Mouse (Mus musculus): ENCODE measurements around the gene Grin2d. TPM values are rescaled to one million over a fixed set of nuclear protein-coding genes. Genes with fewer than 3 reads are reported as not detected.

Gene Grin2d
- polyA plus RNA-seq, 1 experiment from 2014 or later: 4.3 TPM

DNA sequence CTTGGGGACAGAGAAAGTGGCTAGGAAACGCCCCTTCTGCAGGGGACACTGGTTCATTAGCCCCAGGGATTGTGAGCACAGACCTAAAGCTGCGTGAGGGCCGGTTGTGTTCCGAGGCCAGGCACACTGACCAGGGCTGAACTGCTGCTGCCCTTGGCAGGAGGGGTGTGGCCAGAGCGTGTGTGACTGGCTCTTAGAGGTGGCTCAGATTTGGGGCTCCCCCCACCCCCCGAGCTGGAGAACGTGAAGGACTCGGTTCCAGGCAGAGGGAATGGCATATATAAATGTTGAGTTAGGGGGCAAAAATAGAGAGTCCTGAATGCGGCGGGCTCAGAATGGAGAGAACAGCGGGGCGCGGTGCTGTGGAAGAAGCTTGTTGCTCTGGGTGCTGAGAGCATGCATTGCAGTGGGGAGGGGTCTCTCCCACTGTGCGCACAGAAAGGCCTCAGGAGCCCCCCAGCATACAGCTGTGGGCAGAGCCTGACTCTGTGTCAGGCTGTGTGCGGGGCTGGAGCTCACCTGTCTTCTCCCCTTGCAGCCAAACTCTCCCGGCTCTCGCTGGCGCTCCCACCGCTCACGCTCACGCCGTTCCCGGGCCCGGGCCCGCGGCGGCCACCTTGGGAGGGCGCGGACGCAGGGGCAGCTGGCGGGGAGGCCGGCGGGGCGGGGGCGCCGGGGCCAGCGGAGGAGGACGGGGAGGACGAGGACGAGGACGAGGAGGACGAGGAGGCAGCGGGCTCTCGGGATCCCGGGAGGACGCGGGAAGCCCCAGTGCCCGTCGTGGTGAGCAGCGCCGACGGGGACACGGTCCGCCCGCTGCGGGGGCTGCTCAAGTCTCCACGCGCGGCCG lies 80.3 kb downstream of the Grin2d start:
- 6% methylated on average over 33 of the region's 60 CpGs for WGBS
- Histone ChIP-seq H3K4me2 (ENCODE audit: low read depth, low read length) (peak overlapping the region; percentile 45), H3K9ac (replicated peaks; ENCODE audit: low read depth, low read length) (peak overlapping the region; percentile 50), H3K4me3 (ENCODE audit: low read depth, low read length) (peak overlapping the region; percentile 13; the same call in 1 of the 2 replicates), H3K27me3 (ENCODE audit: control insufficient read depth, insufficient read depth, low read length) (no peaks in the 10 kb centered on the region), H3K36me3 (ENCODE audit: control insufficient read depth, insufficient read depth, low read length) (peaks cover 46% of the 10 kb centered on the region), H3K27ac (ENCODE audit: low read depth, low read length) (no peak overlapping the region), H3K4me1 (ENCODE audit: control insufficient read depth, insufficient read depth, low read length) (peaks cover 17% of the 10 kb centered on the region), H3K9me3 (ENCODE audit: control insufficient read depth, low read length) (no peaks in the 10 kb centered on the region)
- ATAC-seq (ENCODE audit: low read depth): no peak

- no peak for ATAC-seq (ENCODE audit: low read depth)
- Histone ChIP-seq H3K4me3 (ENCODE audit: low read depth, low read length) (no peak overlapping the region), H3K27ac (ENCODE audit: low read depth, low read length) (no peak overlapping the region), H3K36me3 (ENCODE audit: control insufficient read depth, insufficient read depth, low read length) (peaks cover 48% of the 10 kb centered on the region), H3K9ac (replicated peaks; ENCODE audit: low read depth, low read length) (no peak overlapping the region; the same call in 1 of the 2 replicates), H3K9me3 (ENCODE audit: control insufficient read depth, low read length) (no peaks in the 10 kb centered on the region), H3K4me1 (ENCODE audit: control insufficient read depth, insufficient read depth, low read length) (peaks cover 17% of the 10 kb centered on the region), H3K4me2 (ENCODE audit: low read depth, low read length) (no peak overlapping the region), H3K27me3 (ENCODE audit: control insufficient read depth, insufficient read depth, low read length) (no peaks in the 10 kb centered on the region)
- 49% methylated on average over 6 of the region's 6 CpGs for WGBS
Observed at GRCm38 (mm10) chr7:45796950-45797349, 81.2 kb downstream of the Grin2d start.

DNA sequence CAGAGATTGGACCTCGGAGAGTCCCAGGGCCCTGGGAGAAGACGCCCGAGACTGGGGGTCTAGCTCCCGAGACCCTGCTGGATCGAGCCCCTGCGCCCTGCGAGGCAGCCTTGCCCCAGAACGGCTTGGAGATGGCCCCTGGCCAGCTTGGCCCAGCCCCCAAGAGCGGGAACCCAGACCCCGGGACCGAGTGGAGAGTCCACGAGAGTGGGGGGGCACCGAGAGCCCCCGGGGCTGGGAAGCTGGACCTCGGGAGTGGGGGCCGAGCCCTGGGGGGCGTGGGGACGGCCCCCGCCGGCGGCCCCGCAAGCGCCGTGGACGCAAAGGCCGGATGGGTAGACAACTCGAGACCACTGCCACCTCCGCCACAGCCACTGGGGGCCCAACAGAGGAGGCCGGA lies 83.2 kb downstream of the Grin2d start:
- no peak overlapping the region for H3K4me3 ChIP-seq (ENCODE audit: low read depth, low read length)
- no peak overlapping the region for H3K9ac ChIP-seq (replicated peaks; ENCODE audit: low read depth, low read length)
- no peak overlapping the region for H3K4me2 ChIP-seq (ENCODE audit: low read depth, low read length)
- peaks cover 59% of the 10 kb centered on the region for H3K36me3 ChIP-seq (ENCODE audit: control insufficient read depth, insufficient read depth, low read length)
- WGBS: 96% methylated on average over 27 of the region's 29 CpGs
- peaks cover 17% of the 10 kb centered on the region for H3K4me1 ChIP-seq (ENCODE audit: control insufficient read depth, insufficient read depth, low read length)
- ATAC-seq (ENCODE audit: low read depth): no peak
- no peaks in the 10 kb centered on the region for H3K27me3 ChIP-seq (ENCODE audit: control insufficient read depth, insufficient read depth, low read length)
- H3K9me3 ChIP-seq (ENCODE audit: control insufficient read depth, low read length): no peaks in the 10 kb centered on the region
- H3K27ac ChIP-seq (ENCODE audit: low read depth, low read length): no peak overlapping the region

DNA sequence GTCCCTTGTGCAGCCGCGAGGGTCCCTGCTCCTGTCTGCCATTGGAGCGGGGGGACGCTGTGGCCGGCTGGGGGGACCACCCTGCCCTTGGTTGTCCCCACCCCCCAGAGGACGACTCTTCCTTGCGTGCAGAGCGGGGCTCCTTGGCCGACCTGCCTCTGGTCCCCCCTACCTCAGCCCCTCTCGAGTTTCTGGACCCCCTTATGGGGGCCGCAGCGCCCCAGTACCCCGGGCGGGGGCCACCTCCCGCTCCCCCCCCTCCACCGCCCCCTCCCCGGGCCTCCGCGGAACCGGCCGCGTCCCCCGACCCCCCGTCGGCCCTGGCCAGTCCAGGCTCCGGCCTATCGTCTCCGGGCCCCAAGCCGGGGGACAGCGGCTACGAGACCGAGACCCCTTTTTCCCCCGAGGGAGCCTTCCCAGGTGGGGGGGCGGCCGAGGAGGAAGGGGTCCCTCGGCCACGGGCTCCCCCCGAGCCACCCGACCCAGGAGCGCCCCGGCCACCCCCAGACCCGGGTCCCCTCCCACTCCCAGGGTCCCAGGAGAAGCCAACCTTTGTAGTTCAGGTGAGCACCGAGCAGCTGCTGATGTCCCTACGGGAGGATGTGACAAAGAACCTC lies 84.1 kb downstream of the Grin2d start:
- ATAC-seq (ENCODE audit: low read depth): no peak
- no peak overlapping the region for H3K4me3 ChIP-seq (ENCODE audit: low read depth, low read length)
- no peak overlapping the region for H3K27ac ChIP-seq (ENCODE audit: low read depth, low read length)
- H3K4me2 ChIP-seq (ENCODE audit: low read depth, low read length): no peak overlapping the region
- H3K27me3 ChIP-seq (ENCODE audit: control insufficient read depth, insufficient read depth, low read length): no peaks in the 10 kb centered on the region
- peaks cover 68% of the 10 kb centered on the region for H3K36me3 ChIP-seq (ENCODE audit: control insufficient read depth, insufficient read depth, low read length)
- WGBS: 81% methylated on average over 29 of the region's 44 CpGs
- H3K9me3 ChIP-seq (ENCODE audit: control insufficient read depth, low read length): no peaks in the 10 kb centered on the region
- H3K9ac ChIP-seq (replicated peaks; ENCODE audit: low read depth, low read length): no peak overlapping the region
- peaks cover 17% of the 10 kb centered on the region for H3K4me1 ChIP-seq (ENCODE audit: control insufficient read depth, insufficient read depth, low read length)

- H3K36me3 ChIP-seq (ENCODE audit: control insufficient read depth, insufficient read depth, low read length): peaks cover 69% of the 10 kb centered on the region
- no peak overlapping the region for H3K9ac ChIP-seq (replicated peaks; ENCODE audit: low read depth, low read length)
- no peaks in the 10 kb centered on the region for H3K9me3 ChIP-seq (ENCODE audit: control insufficient read depth, low read length)
- H3K27ac ChIP-seq (ENCODE audit: low read depth, low read length): no peak overlapping the region
- H3K4me2 ChIP-seq (ENCODE audit: low read depth, low read length): no peak overlapping the region
- no peak overlapping the region for H3K4me3 ChIP-seq (ENCODE audit: low read depth, low read length)
- H3K27me3 ChIP-seq (ENCODE audit: control insufficient read depth, insufficient read depth, low read length): no peaks in the 10 kb centered on the region
- no peak for ATAC-seq (ENCODE audit: low read depth)
- peaks cover 12% of the 10 kb centered on the region for H3K4me1 ChIP-seq (ENCODE audit: control insufficient read depth, insufficient read depth, low read length)
- 89% methylated on average over 24 of the region's 24 CpGs for WGBS
Observed at GRCm38 (mm10) chr7:45793240-45793639, 84.9 kb downstream of the Grin2d start.

DNA sequence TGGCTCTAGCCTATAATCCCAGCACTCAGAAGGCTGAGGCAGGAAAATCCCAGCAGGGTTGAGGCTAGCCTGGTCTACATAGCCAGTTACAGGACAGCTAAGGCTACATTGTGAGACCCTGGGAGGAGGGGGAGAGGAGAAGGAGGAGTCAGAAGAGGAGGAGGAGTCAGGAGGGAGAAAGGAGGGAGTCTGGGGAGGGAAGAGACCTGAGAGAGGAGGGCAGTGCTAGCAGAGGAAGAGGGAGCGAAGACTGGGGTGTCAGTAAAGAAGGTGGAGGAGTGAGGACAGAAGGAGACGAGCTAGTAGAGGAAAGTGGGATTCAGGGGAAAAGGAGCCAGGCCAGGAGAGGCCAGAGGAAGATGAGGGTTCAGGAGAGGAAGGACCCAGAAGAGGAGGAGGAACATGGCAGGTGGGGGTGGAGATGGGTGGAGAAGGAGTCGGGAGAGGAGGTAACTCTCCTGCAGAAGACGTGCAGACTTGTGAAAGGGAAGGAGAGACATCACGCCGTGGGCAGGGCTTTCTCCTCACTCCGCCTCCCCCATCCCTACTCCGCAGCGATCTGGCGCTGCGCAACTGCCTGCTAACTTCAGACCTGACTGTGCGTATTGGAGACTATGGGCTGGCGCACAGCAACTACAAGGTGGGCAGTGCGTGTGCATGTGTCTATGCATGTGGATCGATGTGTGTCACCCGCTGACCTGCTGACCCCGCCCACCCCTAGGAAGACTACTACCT lies 86.3 kb downstream of the Grin2d start:
- 77% methylated on average over 17 of the region's 17 CpGs for WGBS
- Histone ChIP-seq H3K9ac (replicated peaks; ENCODE audit: low read depth, low read length) (no peak overlapping the region), H3K4me3 (ENCODE audit: low read depth, low read length) (no peak overlapping the region), H3K4me2 (ENCODE audit: low read depth, low read length) (no peak overlapping the region), H3K9me3 (ENCODE audit: control insufficient read depth, low read length) (no peaks in the 10 kb centered on the region), H3K27ac (ENCODE audit: low read depth, low read length) (no peak overlapping the region), H3K27me3 (ENCODE audit: control insufficient read depth, insufficient read depth, low read length) (no peaks in the 10 kb centered on the region), H3K4me1 (ENCODE audit: control insufficient read depth, insufficient read depth, low read length) (peaks cover 8% of the 10 kb centered on the region), H3K36me3 (ENCODE audit: control insufficient read depth, insufficient read depth, low read length) (peaks cover 76% of the 10 kb centered on the region)
- no peak for ATAC-seq (ENCODE audit: low read depth)

DNA sequence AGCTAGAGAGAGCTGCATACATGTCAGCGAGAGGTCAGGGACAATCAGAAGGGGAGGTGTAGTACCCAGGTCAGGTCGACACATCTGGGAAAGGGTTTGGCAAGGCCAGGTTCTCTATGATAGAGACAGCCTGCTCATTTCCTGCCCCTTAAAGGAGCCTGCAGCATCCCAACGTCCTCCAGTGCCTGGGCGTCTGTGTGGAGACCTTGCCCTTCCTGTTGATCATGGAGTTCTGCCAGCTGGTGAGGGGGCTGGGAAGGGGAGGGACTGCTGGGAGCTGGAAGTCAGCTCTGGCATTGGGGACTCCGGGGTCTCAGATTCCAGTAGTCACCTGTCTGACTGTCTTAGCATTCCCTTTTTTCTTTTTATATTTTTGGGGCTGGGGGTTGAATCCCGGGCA lies 87.5 kb downstream of the Grin2d start:
- H3K27ac ChIP-seq (ENCODE audit: low read depth, low read length): no peak overlapping the region
- peaks cover 74% of the 10 kb centered on the region for H3K36me3 ChIP-seq (ENCODE audit: control insufficient read depth, insufficient read depth, low read length)
- 81% methylated on average over 6 of the region's 6 CpGs for WGBS
- H3K4me3 ChIP-seq (ENCODE audit: low read depth, low read length): no peak overlapping the region
- H3K9ac ChIP-seq (replicated peaks; ENCODE audit: low read depth, low read length): no peak overlapping the region
- ATAC-seq (ENCODE audit: low read depth): no peak
- no peak overlapping the region for H3K4me2 ChIP-seq (ENCODE audit: low read depth, low read length)
- H3K4me1 ChIP-seq (ENCODE audit: control insufficient read depth, insufficient read depth, low read length): peaks cover 13% of the 10 kb centered on the region
- H3K9me3 ChIP-seq (ENCODE audit: control insufficient read depth, low read length): no peaks in the 10 kb centered on the region
- H3K27me3 ChIP-seq (ENCODE audit: control insufficient read depth, insufficient read depth, low read length): no peaks in the 10 kb centered on the region

GRCm38 (mm10) chr7:45787642-45788041 lies 90.5 kb downstream of the Grin2d start:
- Histone ChIP-seq H3K27me3 (ENCODE audit: control insufficient read depth, insufficient read depth, low read length) (peaks cover 2% of the 10 kb centered on the region; the same call in 1 of the 2 replicates), H3K4me1 (ENCODE audit: control insufficient read depth, insufficient read depth, low read length) (peaks cover 13% of the 10 kb centered on the region), H3K36me3 (ENCODE audit: control insufficient read depth, insufficient read depth, low read length) (peaks cover 47% of the 10 kb centered on the region), H3K9me3 (ENCODE audit: control insufficient read depth, low read length) (no peaks in the 10 kb centered on the region), H3K4me3 (ENCODE audit: low read depth, low read length) (no peak overlapping the region; the same call in 1 of the 2 replicates), H3K27ac (ENCODE audit: low read depth, low read length) (no peak overlapping the region), H3K4me2 (ENCODE audit: low read depth, low read length) (peak overlapping the region; percentile 72), H3K9ac (replicated peaks; ENCODE audit: low read depth, low read length) (no peak overlapping the region)
- no peak for ATAC-seq (ENCODE audit: low read depth)
- 93% methylated on average over 22 of the region's 22 CpGs for WGBS

Data from neural tube, embryonic 14.5 days (tissue).